Mouse (Mus musculus): Measurements from ENCODE around the gene Gpt2.

Gene Gpt2

DNA sequence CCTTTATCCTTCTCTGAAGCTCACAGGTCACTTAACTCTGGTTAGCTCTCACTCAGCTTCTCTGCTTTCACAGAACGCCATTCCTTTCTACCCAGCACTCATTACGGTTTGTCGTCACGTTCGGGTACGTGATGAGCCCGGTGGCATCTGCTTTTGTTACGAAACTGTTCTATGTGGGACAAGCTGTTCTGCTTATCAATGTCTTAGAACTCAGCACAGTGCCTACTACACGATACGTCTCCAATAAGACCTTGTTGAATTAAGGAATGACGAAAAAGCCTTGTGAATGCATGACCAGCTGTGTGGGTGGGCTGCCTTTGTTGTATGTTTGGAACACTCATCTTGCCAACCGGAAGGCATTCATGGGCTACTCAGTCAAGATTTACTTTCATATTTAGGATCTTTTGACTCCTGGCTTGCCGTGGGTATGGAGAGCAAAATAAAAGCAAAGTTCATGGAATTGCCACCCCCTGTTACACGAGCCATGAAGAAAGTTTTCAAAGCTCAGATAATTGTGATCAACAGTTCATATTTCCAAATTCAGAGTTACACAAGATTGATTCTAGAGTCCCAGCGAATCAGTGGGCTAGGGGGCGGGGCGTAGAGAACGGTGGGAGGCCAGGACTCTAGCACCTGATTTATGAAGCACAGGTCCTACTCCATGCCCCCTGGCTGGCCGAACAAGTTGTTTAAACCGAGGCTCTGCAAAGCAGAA, 4.3 kb upstream of the Gpt2 start:
- DNase-seq (ENCODE audit: low spot score): no peak

DNA sequence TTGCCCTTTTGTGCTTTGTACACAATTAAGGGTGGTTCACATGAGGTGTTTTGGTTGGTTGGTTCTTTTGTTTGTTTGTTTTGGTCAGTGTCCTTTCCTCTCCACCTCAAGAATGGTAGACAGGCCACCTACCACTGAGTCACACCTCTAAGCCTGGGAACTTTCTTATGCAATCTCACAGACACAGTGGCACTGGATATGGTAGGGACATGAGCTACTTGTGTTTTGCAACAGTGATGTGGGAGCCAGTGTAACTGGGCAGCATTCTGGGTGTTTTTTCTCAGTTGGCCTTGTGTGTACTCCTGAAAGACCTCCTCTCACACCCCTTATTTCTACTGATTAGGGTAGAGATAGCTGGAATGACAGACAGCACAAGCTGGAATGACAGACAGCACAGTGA, 3.7 kb upstream of the Gpt2 start:
- no peak for DNase-seq (ENCODE audit: low spot score)

DNA sequence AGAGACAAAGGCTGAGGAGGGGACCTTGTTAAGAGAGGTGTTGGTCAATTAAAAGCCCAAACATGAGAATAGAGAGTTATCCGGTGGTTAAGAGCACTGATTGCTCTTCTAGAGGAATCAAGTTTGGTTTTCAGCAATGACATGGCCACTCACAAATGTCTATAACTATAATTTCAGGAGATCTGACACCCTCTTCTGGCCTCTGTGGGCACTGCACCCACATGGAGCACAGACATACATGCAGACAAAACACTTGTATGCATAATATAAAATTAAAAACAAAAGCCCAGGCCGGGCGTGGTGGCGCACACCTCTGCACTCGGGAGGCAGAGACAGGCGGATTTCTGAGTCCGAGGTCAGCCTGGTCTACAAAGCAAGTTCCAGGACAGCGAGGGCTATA, 2.8 kb upstream of the Gpt2 start:
- DNase-seq (ENCODE audit: low spot score): no peak

DNA sequence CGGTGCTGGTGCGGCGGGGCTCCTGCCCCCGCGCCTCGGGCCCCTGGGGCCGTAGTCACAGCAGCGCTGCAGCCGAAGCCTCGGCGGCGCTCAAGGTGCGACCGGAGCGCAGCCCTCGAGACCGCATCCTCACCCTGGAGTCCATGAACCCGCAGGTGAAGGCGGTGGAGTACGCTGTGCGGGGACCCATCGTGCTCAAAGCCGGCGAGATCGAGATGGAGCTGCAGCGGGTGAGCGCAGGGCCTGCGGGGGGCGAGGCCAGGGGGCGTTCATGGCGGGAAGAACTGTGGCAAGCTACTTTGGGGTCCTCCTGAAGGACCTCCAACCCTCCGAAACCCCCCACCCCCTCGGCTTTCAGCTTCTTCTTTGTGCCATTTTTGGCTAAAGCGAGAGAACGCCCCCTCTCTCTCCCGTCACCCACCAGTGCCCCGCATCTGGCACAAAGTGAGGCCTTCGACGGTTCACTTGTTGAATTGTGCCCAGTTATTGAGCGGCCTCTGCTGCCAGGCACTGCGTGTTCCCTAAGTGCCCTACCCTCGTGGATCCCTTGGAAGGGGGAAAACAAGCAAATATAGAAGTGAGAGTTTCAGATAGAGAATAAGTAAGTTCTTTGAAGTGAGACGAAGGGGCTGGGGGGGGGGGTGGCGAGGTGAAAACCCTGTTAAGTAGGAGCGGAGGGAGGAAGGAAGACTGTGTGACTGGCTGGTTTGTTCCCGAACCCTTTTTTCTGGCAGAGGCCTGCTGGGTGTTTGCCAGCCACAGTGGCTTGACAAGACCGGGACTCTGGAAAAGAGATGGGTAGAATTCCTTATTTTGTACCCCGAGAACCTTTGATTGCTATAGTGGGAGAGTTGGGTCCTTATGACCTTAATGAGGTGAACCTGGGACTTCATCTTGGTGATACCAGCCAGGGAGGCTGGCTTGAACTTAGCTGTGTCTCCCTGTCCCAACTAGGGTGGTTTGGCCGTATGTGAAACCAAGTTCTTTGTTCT, 860 bp downstream of the Gpt2 start:
- peak; percentile 36 for DNase-seq (ENCODE audit: low spot score)

DNA sequence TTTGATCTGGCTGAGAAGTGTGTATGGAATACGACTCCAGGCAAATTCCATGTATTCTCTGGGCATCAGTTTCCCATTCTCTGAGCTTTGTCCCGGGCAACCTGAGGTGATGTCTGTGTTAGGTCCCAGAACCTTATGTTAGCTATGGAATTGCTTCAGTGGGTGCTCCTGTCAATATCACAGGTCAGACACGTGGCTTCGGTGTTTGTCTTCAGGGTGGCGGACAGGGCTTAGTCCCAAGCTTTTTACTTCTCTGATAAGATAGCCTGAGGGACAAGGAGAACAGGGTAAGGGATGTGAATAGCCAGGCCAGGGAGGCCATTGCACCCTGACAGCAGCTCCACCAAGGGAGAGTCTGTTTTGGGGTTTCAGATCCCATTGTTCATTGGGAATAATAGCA, 3.7 kb downstream of the Gpt2 start:
- no peak for DNase-seq (ENCODE audit: low spot score)

DNA sequence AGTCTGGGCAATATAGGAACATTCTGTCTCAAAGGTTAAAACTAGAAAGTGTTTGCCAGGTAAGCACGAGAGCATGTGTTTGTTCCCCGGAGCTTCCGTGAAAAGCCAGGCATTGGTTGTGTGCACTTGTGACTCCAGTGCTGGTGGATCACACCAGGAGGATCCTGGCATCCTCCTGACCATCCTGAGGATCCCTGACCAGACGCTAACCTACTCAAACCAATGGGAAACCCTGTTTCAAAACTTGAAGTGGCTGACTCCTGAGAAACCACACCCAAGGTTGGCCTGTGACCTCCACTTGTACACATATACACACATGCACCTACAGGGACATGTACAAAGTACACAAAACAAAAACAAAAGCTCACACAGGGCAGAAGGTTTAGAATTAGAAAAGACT, 4.4 kb downstream of the Gpt2 start:
- no peak for DNase-seq (ENCODE audit: low spot score)

DNA sequence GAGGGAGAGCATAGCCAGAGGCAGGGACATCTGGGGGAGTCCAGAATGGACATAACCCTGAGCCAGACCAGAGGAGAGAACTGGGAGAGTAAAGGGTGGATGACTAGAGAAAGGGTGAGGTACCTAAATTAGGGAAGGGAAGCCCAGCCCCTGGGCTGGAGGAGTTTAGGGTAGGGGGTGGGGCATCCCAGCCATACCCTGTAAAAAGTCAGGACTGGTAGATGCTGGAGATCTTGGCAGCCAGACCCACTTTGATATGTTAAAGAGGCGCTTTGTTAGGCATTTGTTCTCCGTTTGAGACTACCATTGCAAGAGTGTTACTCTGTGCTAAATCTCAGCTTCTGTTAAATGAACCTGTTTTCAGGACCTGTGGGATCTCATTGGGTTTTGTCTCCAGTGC, 6.2 kb downstream of the Gpt2 start:
- DNase-seq (ENCODE audit: low spot score): no peak

DNA sequence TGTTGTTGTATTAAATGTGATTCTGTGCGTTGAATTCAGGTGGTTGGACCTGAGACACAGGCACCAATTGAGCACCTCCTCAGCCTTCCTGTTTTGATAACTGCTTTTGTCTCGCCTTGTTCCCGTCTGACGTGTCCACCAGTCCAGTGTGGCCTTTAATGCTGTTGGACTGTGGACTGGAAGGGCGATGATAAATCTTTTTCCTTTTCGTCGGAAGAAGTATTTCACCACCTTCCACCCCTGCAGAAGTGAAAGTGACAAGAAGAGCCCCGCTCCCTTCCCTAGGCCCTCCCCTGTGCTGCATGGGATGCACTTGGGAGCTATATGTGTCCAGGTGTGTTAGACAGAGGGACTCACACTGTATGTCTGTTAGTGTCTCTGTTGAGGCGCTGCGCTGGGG, 8.1 kb downstream of the Gpt2 start:
- no peak for DNase-seq (ENCODE audit: low spot score)

DNA sequence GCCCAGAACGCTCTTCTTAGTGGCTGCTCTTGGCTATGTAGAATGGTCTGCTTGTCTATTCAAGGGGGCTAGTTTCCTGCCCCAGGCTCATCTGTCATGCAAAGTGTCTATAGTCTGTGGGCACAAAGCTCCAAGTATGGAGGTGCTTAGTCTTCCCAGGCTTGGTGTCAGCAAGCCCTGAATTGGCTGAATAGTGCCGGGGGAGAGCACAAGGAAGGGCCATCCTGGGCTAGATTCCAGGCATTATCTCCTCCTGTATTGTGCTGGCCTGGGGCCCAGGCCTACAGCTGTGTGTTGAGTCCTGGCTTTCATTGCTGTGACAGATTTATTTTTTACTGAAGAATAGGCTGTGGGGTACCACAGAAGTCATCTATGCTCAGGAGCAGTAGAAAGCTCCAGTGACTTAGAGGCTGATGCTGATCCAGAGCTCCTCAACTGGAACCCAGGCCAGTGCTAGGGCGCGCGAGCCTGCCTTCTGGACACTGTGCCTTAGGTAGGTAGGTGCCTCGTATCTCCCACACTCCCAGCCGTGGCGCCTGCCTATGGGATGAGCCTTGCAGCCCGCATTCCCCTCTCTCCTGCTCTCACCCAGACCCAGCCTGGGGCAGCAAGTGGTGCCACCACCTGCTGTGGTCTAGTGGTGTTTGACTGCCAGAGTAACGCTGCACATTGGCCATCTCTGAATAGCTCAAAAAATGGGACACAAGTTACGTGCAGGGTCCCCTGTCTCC, 8.7 kb downstream of the Gpt2 start:
- DNase-seq (ENCODE audit: low spot score): no peak

DNA sequence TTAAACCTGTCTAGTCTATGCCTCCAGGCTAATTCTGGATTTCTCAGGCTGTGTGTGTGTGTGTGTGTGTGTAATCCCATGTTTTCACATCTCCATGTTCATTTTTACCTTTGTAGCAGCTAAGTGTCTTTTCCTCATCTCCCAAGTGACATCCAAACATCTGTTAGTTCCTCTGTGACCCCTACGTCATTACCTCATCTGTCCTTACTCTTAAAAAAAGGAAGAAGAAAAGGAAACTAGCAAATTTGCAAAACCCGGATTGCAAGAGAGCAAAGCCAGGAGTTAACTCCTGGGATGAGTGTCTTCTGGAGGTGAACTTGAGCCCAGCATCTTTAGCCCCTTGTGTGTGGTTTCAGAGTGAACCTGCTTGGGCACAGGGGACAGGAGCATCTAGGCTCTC, 10.0 kb downstream of the Gpt2 start:
- no peak for DNase-seq (ENCODE audit: low spot score)

DNA sequence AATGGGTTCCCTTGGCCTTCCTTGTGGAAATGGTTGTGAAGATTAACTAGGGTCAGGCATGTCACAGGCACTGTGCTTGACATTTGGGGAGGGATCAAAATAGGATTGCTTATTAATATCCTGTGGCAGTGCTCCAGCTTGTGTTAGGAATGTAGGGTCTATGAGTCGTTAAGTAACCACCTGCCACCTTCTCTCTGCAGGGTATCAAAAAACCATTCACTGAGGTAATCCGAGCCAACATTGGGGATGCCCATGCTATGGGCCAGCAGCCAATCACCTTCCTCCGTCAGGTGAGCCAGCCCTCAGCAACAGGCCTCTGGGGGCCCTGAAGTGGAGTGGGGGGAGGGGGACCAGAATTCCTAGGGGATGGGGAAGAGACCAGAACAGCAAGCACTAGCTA, 10.7 kb downstream of the Gpt2 start:
- DNase-seq (ENCODE audit: low spot score): no peak

DNA sequence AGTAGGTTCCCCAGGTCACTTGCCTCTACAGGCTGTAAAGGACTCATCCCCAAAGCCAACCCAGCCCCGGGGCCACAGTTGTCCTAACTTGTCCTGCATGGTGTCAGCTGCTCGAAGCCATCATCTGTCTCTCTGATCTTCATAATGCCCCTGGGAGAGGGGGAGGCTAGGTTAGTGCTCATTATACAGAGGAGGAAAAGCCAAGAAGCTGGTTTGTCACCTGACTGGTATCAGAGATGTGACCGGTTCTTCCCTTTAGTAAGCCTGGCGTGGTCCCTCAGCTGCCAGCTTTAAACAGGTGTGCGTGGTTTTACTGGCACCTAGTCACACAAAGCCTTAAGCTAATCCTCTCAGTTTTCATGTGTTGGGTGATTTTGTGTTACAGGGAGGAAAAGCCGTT, 12.3 kb downstream of the Gpt2 start:
- no peak for DNase-seq (ENCODE audit: low spot score)

DNA sequence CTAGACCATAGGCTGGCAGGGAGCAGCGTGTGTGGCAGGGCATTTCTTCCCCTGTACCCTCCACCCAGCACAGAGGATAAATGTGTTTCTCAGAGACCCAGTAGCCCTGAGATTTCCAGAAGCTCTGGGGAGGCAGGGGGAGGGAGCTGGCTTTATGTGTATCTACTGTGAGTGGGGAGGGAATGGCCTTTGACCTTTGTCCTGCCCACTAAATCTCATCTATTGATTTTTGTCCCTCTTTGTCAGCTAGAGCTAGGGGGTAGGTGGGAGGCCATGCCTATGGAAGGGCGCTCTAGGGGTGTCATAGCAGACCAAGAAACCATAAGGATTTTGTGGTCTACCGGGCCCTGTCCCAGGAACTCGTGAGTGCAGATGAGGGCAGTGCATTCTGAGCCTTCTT, 14.2 kb downstream of the Gpt2 start:
- DNase-seq (ENCODE audit: low spot score): no peak

DNA sequence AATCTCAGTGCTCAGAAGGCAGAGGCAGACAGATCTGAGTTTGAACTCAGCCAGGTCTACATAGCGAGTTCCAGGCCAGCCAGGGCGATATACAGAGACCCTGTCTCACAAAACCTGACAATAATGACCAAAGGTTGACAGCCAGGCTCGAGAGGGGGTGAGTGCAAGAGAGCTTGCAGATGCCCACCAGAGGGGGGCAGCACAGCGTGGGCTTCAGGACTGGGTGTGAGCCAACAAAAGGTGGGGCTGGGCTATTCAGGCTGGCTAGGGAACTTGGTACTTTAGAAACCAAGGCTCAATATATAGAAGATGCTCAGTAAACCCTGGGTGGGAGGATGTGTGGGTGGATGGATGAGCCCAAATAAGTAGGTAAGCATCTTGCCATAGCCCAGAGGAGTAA, 16.3 kb downstream of the Gpt2 start:
- no peak for DNase-seq (ENCODE audit: low spot score)

DNA sequence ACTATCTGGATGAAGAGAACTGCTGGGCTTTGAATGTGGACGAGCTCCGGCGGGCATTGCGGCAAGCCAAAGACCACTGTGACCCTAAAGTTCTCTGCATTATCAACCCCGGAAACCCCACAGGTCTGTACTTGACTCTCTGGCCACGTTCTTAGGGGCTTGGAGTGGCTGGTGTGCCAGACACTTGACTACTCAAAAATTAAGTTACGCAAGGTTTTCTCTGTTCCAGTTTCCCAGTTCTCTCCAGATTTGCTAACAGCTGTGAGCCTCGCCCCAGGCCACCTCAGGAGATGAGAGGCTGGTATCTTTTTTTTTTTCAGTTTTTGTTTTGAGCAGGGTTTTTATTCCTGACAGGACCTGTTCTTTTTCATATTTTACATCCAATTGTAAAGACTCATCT, 19.9 kb downstream of the Gpt2 start:
- no peak for DNase-seq (ENCODE audit: low spot score)

DNA sequence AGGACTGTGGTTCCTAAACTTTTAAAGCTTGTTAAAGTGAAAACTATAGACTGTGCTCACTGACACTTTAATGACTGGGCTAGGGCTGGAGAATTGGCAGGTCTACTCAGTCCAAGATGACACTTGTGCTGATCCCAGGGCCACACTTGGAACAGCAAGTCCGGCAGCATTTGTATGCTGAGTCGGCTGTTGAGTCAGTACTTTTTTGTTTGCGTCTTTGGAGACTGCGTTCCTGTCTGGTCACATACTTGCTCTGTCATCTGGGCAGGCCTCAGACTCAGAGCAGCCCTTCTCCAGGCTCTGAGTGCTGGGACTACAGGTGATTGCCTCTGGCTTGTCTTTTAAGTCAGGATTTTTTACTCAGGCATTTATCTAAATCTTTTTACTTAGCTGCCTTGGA, 20.9 kb downstream of the Gpt2 start:
- DNase-seq (ENCODE audit: low spot score): no peak

DNA sequence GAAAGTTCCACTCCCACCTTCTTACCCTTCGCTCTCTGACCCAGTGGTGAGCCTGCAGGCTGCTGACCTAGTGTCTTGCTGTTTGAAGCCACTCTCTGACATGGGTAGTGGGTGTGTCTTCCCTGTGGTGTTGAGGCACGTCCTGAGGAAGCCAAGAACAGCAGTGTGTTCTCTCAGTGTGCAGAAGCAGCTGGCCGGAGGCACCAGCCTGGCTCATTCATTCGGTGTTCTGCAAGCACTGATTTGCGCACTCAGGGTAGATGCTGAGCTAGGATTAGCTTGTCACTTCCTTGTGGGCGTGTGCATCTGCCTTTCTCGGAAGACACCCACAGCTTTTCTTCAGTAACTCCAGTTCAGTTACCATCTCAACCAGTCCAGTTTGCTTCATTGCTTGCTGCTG, 23.0 kb downstream of the Gpt2 start:
- DNase-seq (ENCODE audit: low spot score): no peak

DNA sequence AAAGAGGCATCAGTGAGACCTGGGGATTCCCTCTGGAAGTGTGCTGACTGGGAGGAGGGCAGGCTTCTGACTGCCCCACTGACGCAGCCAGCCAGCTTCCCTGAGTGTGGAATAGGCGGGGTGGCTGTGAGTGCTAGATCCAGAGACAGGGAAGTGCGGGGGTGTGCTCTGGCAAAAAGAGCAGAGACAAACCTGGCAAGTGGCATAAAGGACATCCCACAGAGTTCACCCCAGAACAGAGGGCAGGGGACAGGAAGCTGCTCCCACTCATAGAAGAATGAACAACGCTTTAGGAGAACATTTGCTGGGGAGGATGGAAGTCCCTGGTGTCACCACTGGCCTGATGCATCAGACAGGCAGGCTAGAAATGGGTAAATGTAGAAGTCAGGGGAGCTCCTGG, 25.0 kb downstream of the Gpt2 start:
- no peak for DNase-seq (ENCODE audit: low spot score)

DNA sequence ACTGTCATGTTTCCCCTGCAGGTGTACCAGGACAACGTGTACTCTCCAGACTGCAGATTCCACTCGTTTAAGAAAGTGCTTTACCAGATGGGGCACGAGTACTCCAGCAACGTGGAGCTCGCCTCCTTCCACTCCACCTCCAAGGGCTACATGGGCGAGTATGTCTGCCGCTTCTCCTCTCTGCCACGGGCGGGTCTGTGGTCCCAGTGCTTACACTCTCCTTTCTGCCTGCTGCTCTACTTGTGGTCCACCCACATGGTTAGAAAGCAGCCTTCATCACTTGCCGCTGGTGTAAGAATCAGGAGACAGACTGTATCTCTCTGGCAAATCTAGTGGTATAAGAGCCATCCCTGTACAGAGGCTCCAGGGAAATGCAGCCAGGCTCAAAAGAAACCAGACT, 25.6 kb downstream of the Gpt2 start:
- DNase-seq (ENCODE audit: low spot score): no peak

DNA sequence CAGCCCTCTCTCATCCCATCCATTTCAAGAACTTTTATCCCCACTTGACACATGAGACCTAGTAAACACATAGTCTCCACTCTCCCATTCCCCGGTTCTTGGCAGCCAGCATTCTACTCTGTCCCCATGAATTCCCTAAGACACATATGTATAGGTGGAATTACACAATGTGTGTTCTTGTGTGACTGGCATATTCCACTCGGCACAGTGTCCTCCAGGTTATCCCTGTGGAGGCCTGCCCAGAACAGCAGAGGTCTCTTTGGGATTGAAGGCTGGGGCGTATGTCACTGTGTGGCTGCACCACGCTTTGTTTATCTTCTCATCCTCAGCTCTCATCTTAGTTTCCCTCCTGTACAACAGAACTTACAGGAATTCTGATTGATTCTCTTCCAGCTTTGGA, 28.2 kb downstream of the Gpt2 start:
- DNase-seq (ENCODE audit: low spot score): no peak

DNA sequence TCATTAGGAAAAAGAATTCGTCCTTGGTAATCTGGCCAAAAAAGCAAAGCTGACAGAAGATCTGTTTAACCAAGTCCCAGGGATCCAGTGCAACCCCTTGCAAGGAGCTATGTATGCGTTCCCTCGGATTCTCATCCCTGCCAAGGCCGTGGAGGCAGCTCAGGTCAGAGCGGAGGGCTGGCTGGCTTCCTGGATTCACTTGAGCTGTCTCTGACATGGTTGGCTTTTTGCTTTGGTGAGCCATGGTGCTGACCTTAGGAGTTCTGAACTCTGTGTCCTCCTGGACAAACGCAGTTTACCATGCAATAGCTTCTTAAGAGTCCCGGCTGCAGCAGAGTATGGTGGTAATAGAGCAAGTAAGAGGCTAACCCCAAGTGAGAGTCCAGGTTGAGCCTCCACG, 29.0 kb downstream of the Gpt2 start:
- DNase-seq (ENCODE audit: low spot score): no peak

DNA sequence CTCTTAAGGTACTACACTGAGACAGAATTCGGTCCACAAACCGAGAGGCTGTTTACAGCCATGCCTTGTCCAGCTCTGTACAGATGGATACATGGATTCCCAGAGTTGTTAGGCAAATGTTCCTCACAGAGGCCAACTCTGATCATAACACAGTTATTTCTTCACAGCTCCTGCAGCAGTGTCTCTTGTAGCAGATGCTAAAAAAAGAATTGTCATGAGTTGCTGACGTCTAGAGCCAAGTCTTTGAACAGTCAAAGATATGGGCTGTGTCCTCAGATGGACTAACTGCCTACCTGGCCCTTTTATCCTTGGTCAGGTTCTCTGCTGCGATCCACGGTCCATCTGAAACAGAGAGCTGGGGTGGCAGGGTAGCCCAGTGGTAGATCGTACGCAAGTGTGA, 31.7 kb downstream of the Gpt2 start:
- no peak for DNase-seq (ENCODE audit: low spot score)

DNA sequence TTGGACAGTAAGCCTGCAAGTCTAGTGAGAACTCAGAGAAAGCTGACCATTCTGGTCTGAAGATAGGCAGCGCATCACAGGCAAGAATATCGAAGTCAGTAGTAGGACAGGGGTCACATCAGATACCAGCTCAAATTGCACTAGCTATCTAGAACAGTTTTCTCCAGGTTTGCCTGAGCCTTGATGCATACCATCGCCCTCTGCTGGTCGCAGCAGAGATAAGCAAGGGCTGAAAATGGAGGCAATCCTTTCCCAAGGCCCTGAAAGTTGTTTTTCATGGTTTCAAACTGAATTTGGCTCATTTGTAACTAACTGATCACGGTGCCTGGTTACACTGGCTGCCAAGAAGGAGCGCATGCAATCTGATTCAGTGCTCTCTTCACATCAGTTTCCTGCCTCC, 33.7 kb downstream of the Gpt2 start:
- DNase-seq (ENCODE audit: low spot score): peak; percentile 75
